Mouse (Mus musculus): ENCODE results near the gene Plaur.

Gene Plaur

GRCm38 (mm10) chr7:24462388-24463319 lies at the start of gene Plaur:
TSS of gene Plaur (plus strand) at chr7:24462484.
- peak; percentile 70 for DNase-seq

DNA sequence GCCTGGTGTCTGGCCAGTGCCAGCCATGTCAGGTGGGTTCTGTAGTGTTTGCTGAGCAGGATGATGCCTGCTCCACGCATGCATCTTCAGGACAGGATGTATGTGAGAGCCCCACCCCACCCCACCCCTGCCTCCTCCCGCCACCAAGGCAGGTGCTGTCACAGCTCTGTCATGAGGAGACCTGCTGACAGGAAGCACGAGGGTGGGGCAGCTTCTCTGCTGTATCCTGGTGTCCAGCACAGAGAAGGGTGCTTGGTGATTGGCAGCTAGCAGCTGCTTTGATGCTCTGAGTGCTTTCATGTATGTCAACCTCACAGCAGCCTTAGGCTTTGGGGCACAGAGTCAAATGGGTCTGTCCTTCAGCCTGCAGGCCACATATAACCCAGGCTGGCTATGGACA lies 48.7 kb upstream of the Plaur start:
- no peak for DNase-seq

- no peak for DNase-seq
Measured at GRCm38 (mm10) chr7:24415261-24415660, 47.0 kb upstream of the Plaur start.

- no peak for DNase-seq
Measured at GRCm38 (mm10) chr7:24419579-24419978, 42.7 kb upstream of the Plaur start.

GRCm38 (mm10) chr7:24421648-24422047 lies 40.6 kb upstream of the Plaur start:
- no peak for DNase-seq

- DNase-seq: peak; percentile 18
Measured at GRCm38 (mm10) chr7:24422251-24422650, 40.0 kb upstream of the Plaur start.

DNA sequence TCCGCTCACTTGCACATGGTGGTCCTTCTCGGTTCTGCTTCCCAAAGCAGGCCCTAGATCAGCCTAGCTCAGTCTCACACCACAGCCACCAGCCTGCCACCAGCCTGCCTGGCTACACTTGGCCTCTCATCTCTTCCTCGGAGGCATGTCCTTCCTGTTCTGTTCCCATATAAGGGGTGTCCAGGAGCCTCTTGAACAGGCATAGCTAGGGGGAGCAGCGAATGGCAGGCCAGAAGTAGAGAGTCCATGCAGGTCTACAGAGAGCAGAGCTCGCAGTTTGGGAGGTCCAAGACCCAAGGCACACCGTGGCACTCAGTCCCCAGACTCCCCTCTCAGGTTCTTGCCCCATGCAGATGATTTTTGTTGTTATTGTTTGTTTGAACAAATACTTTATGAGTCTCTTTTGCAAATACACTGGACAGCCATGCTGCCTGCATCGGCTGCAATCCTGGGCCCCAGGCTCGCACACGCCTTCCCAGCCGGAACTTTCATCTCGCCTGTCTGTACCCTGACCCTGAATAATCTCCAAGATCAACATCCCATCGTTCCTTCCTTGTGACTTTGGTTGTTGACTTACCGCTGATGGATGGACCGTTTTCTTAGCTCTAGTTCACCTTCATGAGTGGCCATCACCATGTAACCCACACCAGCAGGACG lies 39.0 kb upstream of the Plaur start:
- DNase-seq: no peak

DNA sequence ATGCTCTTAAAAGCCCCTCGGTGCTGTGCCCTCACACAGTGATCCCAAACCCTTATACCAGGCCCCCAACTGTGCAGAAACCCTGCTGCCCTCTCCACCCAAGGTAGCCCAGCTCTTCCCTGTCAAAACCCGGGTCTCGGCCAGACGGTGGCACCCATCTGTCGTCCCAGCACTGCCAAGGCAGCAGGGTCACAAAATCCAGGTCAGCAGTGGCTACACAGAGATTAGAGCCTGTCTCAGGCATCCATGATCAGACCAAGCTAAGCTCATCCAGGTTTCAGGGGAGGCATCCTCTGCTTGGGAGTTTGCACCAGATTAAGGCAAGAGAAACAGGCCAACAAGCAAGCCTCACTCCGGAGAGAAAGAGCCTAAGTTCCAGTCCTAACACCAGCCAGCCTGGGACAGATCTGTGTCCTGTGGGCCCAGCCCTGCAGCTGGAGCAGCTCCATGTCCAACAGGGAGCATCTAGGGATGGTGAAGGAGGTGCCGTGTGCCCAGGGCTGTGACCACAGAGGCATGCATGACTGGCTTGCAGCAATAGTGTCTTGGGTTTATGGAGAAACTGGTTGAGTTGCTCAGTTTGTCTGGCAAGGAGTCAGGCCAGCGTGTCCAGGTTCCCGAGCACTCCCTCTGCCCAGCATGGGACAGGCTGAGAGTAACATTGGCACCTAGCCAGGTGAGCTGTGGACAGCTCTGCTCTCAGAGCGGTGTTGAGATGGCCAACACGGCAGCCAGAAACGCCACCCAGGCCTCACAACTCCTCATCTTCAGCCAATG lies 38.1 kb upstream of the Plaur start:
- DNase-seq: peak; percentile 58

- no peak for DNase-seq
Measured at GRCm38 (mm10) chr7:24425919-24426318, 36.4 kb upstream of the Plaur start.

DNA sequence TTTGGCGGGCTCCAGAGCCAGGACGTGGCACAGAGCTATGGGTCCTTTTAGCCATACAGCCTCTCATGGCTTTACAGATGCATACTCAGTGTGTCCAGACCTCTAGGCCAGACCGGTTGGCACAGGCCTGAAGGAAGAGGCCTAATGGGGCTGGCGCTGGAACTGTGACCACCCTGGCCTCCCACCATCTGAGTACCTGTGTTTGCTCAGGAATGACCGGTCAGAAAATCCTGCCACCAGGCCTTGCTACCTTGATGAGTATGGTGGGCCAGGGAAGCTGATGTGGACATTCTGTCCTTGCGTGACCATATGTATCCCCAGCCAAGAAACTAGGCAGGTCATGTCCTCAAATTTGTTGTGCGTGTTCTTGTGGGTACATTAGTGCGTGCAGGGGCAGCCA lies 35.1 kb upstream of the Plaur start:
- no peak for DNase-seq

DNA sequence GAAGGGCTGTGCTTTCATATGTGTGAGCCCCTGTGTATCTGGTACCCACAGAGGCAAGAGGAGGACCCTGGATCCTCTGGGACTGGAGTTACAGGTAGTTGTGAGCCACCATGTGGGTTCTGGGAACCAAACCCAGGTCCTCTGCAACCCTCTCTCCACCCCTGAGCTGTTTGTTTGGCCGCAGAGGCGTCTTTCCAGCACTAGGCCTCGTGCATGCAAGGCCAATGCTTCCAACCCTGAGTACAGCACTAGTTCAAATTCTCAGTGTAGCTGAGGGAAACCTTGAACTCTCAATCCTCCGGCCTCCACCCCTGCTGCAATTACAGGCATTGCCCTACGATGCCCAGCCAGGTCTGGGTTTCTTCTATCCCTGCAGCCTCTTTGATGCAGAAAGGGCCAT lies 33.6 kb upstream of the Plaur start:
- no peak for DNase-seq

DNA sequence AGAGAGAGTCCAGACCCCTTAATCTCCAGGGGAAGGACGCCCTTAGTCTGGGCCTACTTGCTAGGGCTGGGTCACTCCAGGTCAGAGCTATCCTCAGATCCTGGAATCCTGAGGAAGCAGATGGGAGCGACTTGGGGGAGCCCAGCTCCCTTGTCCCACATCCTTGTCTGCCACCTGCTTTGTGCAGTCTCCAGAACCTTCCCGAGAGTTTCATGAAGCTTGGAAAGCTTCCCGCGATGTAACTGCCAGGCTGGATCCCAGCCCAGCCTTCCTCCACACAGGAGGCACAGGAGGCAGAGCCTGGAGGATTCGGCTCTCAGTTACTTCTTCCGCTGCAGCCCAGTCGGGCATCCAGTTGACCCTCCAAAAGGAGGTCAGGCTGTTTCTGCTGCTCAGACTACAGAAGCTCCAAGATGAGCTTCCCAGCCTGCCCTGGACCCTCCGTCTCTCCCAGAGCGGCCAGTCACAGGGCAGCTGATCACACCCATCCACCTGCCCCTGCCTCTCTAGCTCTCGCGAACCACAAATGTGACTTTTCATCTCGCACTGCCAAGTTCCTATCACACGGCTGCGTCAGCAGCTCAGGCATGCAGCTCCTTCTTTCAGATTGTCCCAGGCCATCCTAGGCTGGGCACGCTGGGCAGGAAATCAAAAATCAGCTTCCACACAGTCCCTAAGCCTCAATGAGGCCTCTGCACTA lies 32.7 kb upstream of the Plaur start:
- DNase-seq: peak; percentile 29

- no peak for DNase-seq
Measured at GRCm38 (mm10) chr7:24430551-24431345, 31.5 kb upstream of the Plaur start.

- no peak for DNase-seq
Measured at GRCm38 (mm10) chr7:24431713-24432112, 30.6 kb upstream of the Plaur start.

DNA sequence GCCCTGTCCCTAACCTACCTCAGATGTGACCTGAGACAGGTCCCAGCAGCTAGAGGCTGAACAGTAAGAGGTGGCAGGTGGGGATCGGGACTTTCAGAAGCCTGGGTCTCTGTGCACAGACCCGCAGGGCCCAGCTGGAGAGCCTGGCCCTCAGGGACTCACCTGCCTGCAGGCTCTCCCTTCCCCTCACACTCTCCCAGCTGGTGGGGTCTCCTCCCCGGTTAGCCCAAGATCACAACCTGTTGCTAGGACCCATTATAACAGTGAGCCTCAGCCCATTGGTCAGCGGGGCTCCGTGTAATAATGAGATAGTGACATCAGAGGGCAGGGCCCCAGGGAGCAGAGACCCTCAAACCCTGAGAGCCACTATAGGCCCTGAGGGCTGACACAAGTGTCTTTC lies 27.0 kb upstream of the Plaur start:
- DNase-seq: no peak

- no peak for DNase-seq
Measured at GRCm38 (mm10) chr7:24437981-24438380, 24.3 kb upstream of the Plaur start.

DNA sequence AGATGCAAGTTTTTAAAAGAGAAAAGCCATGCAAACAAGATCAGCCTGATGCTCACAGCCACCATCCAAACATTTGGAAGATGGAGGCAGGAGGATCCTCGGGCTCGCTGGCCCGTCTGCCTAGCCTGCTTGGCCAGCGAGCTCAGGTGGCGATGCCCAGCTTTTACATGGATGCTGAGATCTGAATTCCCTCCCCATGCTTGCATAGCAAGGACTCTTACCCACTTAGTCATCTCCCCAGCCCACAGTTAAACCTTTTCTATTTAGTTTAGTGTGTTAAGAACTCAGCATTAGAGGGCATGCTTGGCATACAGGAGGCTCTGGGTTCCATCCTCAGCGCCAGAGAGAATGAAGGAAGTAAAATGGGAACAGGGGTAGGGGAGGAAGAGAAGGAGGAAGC lies 23.1 kb upstream of the Plaur start:
- no peak for DNase-seq

DNA sequence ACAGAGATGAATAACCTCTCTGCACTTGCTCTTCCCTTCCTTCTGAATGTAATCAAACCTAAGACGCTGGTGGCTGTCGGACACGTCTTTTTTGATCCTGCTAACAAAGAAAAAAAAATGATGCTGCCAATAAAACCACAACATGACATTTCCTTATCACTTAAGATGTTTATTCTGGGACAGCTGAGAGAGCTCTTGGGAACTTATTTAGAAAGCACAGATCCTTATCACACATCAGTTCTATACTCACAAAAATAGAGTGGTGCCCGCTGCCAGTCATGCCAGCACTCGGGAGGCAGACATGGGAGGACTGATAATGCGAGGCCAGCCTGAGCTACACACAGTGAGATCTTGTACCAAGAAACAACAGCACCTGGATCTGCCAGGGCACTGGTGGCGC lies 22.4 kb upstream of the Plaur start:
- DNase-seq: no peak

- peak; percentile 73 for DNase-seq
Measured at GRCm38 (mm10) chr7:24441785-24442184, 20.5 kb upstream of the Plaur start.

DNA sequence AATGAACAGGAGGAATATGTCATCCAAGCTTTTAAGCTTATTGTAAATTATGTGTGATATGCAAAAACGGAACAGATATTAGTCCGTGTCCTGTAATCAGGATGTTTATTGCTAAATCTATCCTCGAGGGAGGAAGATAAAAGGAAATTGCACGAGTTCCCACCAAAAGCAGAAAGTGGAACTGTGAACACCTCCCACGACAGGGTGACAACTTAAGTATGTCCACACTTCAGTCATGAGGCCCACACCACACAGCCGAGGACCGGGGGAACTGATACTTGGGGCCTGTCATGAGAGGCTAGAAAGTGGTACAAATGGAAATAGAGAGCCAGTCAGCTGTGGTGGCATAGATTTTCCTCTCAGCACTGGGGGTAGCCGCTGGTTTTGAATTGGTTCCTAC lies 20.0 kb upstream of the Plaur start:
- DNase-seq: no peak

DNA sequence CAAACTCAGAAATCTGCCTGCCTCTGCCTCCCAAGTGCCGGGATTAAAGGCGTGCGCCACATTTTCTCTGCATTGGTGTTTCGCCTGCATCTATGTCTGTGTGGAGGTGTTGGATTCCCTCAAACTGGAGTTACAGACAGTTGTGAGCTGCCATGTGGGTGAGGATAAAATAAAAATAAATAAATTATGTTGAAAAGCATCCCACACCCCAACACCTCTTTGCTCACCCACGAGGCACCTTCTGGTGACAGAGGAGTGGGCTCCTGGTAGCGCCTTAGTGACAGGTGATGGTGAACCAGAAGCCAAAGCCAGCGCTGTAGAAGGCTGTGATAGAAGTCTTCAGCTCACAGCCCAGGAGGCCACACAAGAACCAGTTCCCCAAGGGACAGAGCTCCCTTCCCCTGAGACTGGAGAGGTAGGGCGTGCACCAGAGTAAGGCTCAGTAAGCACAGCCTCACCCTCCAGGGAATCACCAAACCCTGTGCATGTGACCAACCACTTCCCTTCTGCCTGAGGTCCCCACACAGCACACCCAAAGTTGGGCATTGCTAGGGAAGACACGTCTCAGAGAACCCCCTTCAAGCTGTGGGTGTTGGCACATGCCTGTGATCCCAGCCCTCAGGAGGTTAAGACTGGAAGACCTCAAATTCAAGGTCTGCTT lies 16.9 kb upstream of the Plaur start:
- no peak for DNase-seq

Data from kidney, postnatal 14 days (tissue).